Mouse (Mus musculus): Measurements from ENCODE around the gene Scn8a. TPM values are rescaled to one million over a fixed set of nuclear protein-coding genes. Genes with fewer than 3 reads are reported as not detected.

The Scn8a gene
- total RNA-seq, 2 experiments from 2014 or later = 250 to 260 TPM

DNA sequence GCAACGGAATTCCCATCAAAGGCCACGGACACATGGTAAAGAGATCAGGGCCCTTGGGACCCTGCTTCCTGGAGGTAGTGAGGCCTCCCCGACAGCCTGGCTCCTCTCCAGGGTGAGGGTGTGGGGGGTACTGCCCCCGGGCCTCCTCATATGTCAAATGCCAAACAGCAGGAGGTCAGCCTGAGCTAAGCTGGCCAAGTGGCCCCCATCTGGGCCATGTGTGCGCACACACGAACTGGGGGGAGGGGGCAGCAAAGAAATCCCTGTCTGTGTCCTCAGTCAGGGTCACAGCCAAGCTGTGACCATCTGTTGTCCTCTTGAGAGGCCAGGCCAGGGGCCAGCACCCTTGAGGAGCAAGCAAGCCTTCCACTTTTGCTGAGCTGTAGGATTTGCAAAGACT is 195.4 kb downstream of the Scn8a start:
- Histone ChIP-seq H3K4me3 (no peak overlapping the region), H3K27ac (no peak overlapping the region)
- no peak for TF ChIP-seq CTCF (IDR thresholded peaks at IDR 0.05)
- DNase-seq (ENCODE audit: extremely low spot score in 1 of 2, low spot score in 2 of 2) = no peak
- intact Hi-C loops (cut with DNase I) = no loop called here

DNA sequence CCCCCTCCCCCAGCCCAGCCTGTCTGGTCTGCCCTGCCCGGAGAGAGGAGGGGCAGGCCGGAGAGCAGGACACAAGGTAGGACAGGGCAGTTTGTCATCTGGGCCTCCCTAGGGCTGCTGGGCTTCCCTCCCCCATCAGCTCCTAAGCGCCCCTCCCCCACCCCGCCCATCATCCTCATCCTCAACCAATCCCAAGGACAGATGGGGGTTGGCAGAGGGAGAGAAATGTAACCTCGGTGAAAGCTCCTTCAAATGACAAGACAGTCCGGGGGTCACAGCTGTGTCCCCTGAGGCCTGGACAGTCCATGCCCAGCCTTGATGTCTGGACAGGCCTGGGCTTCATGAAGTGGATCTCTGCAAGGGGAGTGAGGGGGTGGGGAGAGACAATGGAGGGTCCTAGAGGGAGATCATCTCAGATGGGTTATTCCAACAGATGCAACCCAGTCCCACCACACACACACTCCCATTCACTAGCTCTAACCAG is 196.7 kb downstream of the Scn8a start:
- no peak for DNase-seq (ENCODE audit: extremely low spot score in 1 of 2, low spot score in 2 of 2)
- Histone ChIP-seq H3K27ac (no peak overlapping the region), H3K4me3 (no peak overlapping the region)
- intact Hi-C loops (cut with DNase I) = no loop called here
- no peak for TF ChIP-seq CTCF (IDR thresholded peaks at IDR 0.05)

DNA sequence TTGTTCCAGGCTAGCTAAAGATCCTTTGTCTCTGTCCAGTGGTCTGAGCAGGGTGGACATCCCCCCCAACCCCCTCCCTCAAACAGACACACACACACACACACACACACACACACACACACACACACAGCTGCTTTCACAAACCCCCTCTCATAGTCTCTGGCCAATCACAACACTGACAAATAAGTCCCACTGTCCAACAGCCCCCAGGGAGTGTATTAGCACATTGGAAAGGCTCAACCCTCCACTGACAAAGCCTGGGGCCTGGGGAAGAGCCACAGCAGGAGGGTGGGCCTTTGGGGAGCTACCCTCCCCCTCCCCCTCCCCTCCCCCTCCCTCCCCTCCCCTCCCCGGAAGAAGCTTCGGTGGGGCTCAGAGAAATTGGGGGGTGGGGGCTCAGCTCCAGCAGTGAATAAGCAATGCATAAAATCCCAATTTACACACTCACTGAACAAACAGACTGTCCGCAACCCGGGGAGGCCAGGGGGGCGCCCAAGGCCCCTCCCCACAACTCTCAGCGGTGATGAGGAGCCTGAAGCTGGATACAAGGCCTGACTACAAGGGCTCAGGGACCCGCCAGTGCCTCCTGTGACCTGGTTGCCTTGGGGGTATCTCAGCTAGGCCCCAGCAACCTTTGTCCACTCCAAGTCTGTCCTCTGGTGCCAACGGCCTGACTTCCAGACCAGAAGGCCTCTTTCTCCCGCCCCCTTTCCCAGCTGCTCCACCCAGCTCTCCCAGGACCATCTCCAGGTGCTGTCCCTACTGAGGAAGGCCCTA is 197.4 kb downstream of the Scn8a start:
- intact Hi-C loops (cut with DNase I) = no loop called here
- no peak for DNase-seq (ENCODE audit: extremely low spot score in 1 of 2, low spot score in 2 of 2)
- TF ChIP-seq CTCF (IDR thresholded peaks at IDR 0.05) = no peak
- H3K4me3 ChIP-seq = no peak overlapping the region
- H3K27ac ChIP-seq = no peak overlapping the region

GRCm38 (mm10) chr15:101068029-101068428 is 198.4 kb downstream of the Scn8a start:
- Histone ChIP-seq H3K4me3 (no peak overlapping the region), H3K27ac (no peak overlapping the region)
- intact Hi-C loops (cut with DNase I) = no loop called here
- DNase-seq (ENCODE audit: extremely low spot score in 1 of 2, low spot score in 2 of 2) = no peak
- no peak for TF ChIP-seq CTCF (IDR thresholded peaks at IDR 0.05)

- no peak for TF ChIP-seq CTCF (IDR thresholded peaks at IDR 0.05)
- intact Hi-C loops (cut with DNase I) = no loop called here
- Histone ChIP-seq H3K27ac (no peak overlapping the region), H3K4me3 (no peak overlapping the region)
- DNase-seq (ENCODE audit: extremely low spot score in 1 of 2, low spot score in 2 of 2) = no peak
These were observed 199.0 kb downstream of the Scn8a start for GRCm38 (mm10) chr15:101068671-101069070.

DNA sequence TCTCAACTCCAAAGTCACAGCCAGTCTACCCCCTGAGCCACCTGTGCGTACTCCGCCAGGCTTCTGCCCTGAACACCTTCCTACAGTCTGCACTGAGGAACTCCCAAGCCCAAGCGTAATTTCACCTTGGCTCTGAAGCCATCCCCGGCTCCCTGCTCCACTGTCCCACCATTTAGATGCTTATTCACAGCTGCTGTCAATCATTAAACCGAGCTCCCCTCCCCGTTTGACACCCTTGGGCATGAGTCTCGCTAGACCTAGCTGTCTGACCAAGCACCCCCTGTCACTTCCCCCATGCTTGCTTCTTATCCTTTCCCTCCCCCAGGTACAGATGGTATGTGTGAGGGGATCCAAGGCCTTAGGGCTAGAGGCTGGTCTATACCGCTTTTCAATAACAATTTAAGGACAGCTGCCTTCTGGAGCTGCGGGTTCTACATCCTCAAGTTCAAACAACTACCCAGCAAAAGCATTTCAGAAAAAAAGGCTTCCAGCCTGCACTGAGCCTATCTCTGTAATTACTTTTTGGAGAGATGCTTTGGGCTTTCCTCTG is 200.1 kb downstream of the Scn8a start:
- TF ChIP-seq CTCF (IDR thresholded peaks at IDR 0.05) = no peak
- DNase-seq (ENCODE audit: extremely low spot score in 1 of 2, low spot score in 2 of 2) = no peak
- intact Hi-C loops (cut with DNase I) = no loop called here

DNA sequence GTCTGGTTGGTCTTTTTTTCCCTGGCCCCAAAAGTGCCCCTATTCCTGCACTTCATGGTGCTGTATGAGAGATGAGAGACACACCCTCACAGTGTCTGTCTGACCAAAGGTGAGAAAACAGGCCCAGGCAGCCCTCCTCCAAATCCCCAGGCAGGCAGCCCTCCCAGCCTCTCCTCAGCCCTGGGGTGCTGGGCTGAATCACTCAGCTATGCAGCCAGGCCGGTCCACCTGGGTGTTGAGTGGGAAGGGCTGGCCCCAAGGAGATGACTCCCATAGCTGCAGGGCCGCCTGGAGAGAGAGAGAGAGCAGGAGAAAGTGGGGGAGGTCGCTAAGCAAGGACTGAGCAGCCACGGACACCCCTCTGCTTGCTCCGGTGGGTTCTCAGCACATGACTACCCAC is 201.1 kb downstream of the Scn8a start:
- DNase-seq (ENCODE audit: extremely low spot score in 1 of 2, low spot score in 2 of 2) = no peak
- intact Hi-C loops (cut with DNase I) = no loop called here
- no peak overlapping the region for H3K4me3 ChIP-seq
- TF ChIP-seq CTCF (IDR thresholded peaks at IDR 0.05) = no peak
- no peak overlapping the region for H3K27ac ChIP-seq

More for the DNA sequence above, 200.1 kb downstream of the Scn8a start:
- no peak overlapping the region for H3K27ac ChIP-seq
- no peak overlapping the region for H3K4me3 ChIP-seq

DNA sequence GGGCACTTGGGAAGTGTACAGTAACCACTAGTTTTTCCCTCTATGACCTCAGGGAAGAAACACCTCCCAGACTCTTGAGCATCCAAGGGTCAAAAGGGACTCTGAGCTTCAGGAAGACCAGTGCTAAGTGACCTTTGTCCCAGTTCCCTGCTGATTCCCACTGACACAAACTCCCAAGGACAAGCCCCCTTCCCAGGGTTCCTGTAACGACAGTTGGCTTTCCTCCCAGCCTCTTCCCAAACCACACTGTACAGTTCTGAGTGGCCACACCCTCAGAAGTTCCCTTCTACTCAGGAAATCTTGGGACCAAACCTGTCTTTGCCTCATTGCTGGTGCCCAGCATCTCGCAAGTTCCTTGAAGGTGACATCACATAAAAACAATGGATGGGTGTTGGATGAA is 203.1 kb downstream of the Scn8a start:
- DNase-seq (ENCODE audit: extremely low spot score in 1 of 2, low spot score in 2 of 2) = no peak
- intact Hi-C loops (cut with DNase I) = no loop called here
- TF ChIP-seq CTCF (IDR thresholded peaks at IDR 0.05) = no peak
- no peak overlapping the region for H3K4me3 ChIP-seq
- no peak overlapping the region for H3K27ac ChIP-seq

DNA sequence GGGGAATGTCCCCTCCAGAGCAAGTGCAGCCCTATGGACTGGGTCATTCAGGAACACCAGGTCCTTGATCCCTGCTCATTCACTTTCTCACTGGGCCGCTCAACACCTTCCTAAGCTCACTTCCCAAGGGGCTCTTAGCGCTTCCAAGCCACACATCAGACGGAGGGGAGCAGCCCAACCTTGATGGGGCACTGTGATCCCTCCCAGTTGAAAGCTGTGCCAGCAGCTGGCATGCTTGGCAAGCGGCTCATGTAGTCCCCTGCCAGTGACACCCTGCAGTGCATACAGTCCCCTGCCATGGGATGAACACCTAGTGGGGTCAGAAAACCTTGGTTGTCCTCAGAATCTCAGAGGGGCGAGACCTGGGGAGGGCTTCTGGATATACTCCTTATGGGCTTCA is 204.4 kb downstream of the Scn8a start:
- Histone ChIP-seq H3K27ac (no peak overlapping the region), H3K4me3 (no peak overlapping the region)
- no peak for DNase-seq (ENCODE audit: extremely low spot score in 1 of 2, low spot score in 2 of 2)
- no peak for TF ChIP-seq CTCF (IDR thresholded peaks at IDR 0.05)
- intact Hi-C loops (cut with DNase I) = no loop called here

- TF ChIP-seq CTCF (IDR thresholded peaks at IDR 0.05) = no peak
- Histone ChIP-seq H3K4me3 (no peak overlapping the region), H3K27ac (no peak overlapping the region)
- DNase-seq (ENCODE audit: extremely low spot score in 1 of 2, low spot score in 2 of 2) = no peak
- intact Hi-C loops (cut with DNase I) = no loop called here
These were observed 205.5 kb downstream of the Scn8a start for GRCm38 (mm10) chr15:101075150-101075549.

DNA sequence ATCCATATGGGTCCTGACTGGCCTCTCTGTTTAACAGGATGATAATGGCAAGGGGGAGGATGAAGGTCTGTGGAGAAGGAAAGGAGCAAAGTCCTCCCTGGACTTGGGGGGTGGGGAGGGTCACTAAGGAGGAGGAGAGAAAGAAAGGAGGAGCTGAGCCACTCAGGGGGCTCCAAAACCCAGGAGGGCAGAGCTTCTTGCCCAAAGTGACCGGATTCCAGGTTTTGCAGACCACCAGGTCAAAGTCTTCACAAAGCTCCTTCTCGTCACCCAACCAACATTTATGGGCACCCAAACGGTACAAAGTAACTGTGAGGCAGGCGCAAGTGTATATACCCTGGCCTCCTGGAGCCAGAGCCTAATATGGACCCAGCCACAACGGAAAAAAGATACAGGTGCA is 206.0 kb downstream of the Scn8a start:
- intact Hi-C loops (cut with DNase I) = no loop called here
- no peak for DNase-seq (ENCODE audit: extremely low spot score in 1 of 2, low spot score in 2 of 2)
- Histone ChIP-seq H3K4me3 (no peak overlapping the region), H3K27ac (no peak overlapping the region)
- TF ChIP-seq CTCF (IDR thresholded peaks at IDR 0.05) = no peak

DNA sequence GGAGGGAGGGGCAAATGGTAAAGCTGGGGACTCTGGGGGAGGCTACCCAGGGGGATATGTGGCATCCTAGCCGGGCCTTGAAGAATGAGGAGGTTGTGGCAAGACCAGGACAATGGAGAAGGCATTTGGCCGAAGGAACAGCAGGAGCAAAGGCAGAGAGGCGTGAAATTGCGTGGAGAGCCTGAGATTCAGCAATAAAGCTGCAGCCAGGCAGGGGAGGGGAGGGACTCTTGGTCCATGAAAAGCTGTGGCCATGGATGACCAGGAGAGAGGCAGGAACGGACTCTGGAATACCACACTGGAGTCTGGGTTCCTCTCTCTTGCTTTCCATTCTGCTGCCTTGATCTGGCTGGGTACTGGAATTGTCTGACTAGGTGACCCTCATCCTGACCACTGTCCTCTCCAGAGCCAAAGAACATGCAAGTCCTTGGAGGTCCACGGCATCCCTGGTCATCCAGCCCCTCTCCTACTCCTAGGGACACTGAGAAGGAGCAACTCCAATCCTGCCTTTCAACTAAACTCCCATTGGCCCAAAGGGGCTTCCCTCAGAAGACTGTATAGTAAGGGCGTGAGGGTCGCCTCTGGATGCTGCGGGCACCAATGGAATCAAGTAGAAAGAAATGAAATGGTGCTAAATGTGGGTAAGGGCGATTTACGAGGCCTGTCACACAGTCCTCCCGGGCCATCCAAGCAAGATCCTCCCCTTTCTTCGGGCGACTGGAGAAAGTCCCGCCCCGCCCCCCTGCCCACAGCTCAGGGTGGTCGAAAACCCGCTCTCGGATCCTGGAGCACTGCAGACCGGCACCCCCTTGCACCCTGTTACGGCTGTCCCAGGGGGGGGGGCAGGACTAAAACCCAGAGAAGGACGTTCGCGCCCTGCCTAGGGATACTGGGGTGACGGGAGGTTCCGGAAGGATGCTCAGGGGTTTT is 206.7 kb downstream of the Scn8a start:
- H3K27ac ChIP-seq = no peak overlapping the region
- H3K4me3 ChIP-seq = peak overlapping the region; percentile 9; the same call in 1 of the 2 replicates
- no peak for TF ChIP-seq CTCF (IDR thresholded peaks at IDR 0.05)
- intact Hi-C loops (cut with DNase I) = no loop called here
- DNase-seq (ENCODE audit: extremely low spot score in 1 of 2, low spot score in 2 of 2) = no peak

All from left cerebral cortex, adult 2 months (tissue).